Mouse (Mus musculus): ENCODE results near the gene Akap12.
A peak's percentile ranks its signal among the peaks of the same experiment; 100 is the strongest.

GRCm38 (mm10) chr10:4346489-4347135 lies 80.4 kb downstream of the Akap12 start:
- TF ChIP-seq CTCF (IDR thresholded peaks at IDR 0.05; ENCODE audit: borderline replicate concordance, control insufficient read depth, extremely low read depth, insufficient read depth, low read length, poor library complexity) (peak; percentile 98), POLR2A (IDR thresholded peaks at IDR 0.05; ENCODE audit: control insufficient read depth, extremely low read depth, insufficient read depth, low read length, poor library complexity) (no peak)
